Mouse (Mus musculus): ENCODE measurements at regions not wholly inside any gene's neighbourhood (a gene's known extent, or its start where the extent isn't known, plus 50 kb on each side); places are given as distances from the start of the nearest gene placed in this dataset.

- DNase-seq (ENCODE audit: low read depth, low spot score): peak; percentile 32
These were observed 250.0 kb upstream of the Fam92a start for GRCm38 (mm10) chr4:12421628-12422319.

- DNase-seq (ENCODE audit: low read depth, low spot score): peak; percentile 31
These were observed 246.3 kb upstream of the Fam92a start for GRCm38 (mm10) chr4:12418086-12418485.

- DNase-seq (ENCODE audit: low read depth, low spot score): no peak
These were observed 223.5 kb upstream of the Fam92a start for GRCm38 (mm10) chr4:12395344-12395743.

- no peak for DNase-seq (ENCODE audit: low read depth, low spot score)
These were observed 205.2 kb upstream of the Fam92a start for GRCm38 (mm10) chr4:12376797-12377570.

GRCm38 (mm10) chr4:12369551-12369950, 197.7 kb upstream of the Fam92a start:
- no peak for DNase-seq (ENCODE audit: low read depth, low spot score)

GRCm38 (mm10) chr4:12356992-12357634, 185.3 kb upstream of the Fam92a start:
- no peak for DNase-seq (ENCODE audit: low read depth, low spot score)

- DNase-seq (ENCODE audit: low read depth, low spot score): no peak
These were observed 181.6 kb upstream of the Fam92a start for GRCm38 (mm10) chr4:12353337-12353856.

GRCm38 (mm10) chr4:12339236-12339635, 167.4 kb upstream of the Fam92a start:
- DNase-seq (ENCODE audit: low read depth, low spot score): no peak

- no peak for DNase-seq (ENCODE audit: low read depth, low spot score)
These were observed 163.2 kb upstream of the Fam92a start for GRCm38 (mm10) chr4:12334832-12335587.

- DNase-seq (ENCODE audit: low read depth, low spot score): peak; percentile 34
These were observed 162.6 kb upstream of the Fam92a start for GRCm38 (mm10) chr4:12334429-12334828.

GRCm38 (mm10) chr4:12316024-12316423, 144.2 kb upstream of the Fam92a start:
- DNase-seq (ENCODE audit: low read depth, low spot score): no peak

- no peak for DNase-seq (ENCODE audit: low read depth, low spot score)
These were observed 136.5 kb upstream of the Fam92a start for GRCm38 (mm10) chr4:12308332-12308731.

GRCm38 (mm10) chr4:12306618-12307565, 135.1 kb upstream of the Fam92a start:
- peak; percentile 4 for DNase-seq (ENCODE audit: low read depth, low spot score)

GRCm38 (mm10) chr4:12287079-12287686, 115.4 kb upstream of the Fam92a start:
- no peak for DNase-seq (ENCODE audit: low read depth, low spot score)

- no peak for DNase-seq (ENCODE audit: low read depth, low spot score)
These were observed 114.6 kb upstream of the Fam92a start for GRCm38 (mm10) chr4:12286391-12286790.

- no peak for DNase-seq (ENCODE audit: low read depth, low spot score)
These were observed 114.2 kb upstream of the Fam92a start for GRCm38 (mm10) chr4:12285983-12286382.

- DNase-seq (ENCODE audit: low read depth, low spot score): no peak
These were observed 106.1 kb upstream of the Fam92a start for GRCm38 (mm10) chr4:12277949-12278348.

GRCm38 (mm10) chr4:12273369-12273768, 101.6 kb upstream of the Fam92a start:
- no peak for DNase-seq (ENCODE audit: low read depth, low spot score)

- DNase-seq (ENCODE audit: low read depth, low spot score): no peak
These were observed 101.1 kb upstream of the Fam92a start for GRCm38 (mm10) chr4:12272914-12273313.

- DNase-seq (ENCODE audit: low read depth, low spot score): no peak
These were observed 100.6 kb upstream of the Fam92a start for GRCm38 (mm10) chr4:12272378-12272777.

Measured in mesoderm, embryonic 11.5 days (tissue).